Mouse (Mus musculus) embryonic facial prominence, embryonic 11.5 days (tissue): ENCODE data around the gene Hist1h2bh. TPM values are rescaled to one million over a fixed set of nuclear protein-coding genes. Genes with fewer than 3 reads are reported as not detected.

ENCODE experiments used
- ATAC-seq: fragments of 200-750 bp; cut with Nextera tagmentation; replicated peaks from 2 replicates; pipeline ENCODE4 v1.8.0; 2017; ENCODE audit warnings: low read depth; ENCODE audit not compliant: insufficient number of reproducible peaks, low FRiP score, low TSS enrichment
- DNase-seq: peaks from one replicate; pipeline ENCODE4 v3.0.0-alpha.2; 2015; ENCODE audit warnings: low spot score
- H3K27ac ChIP-seq: fragments of 300-500 bp; sonication (generic); replicated peaks from 2 replicates; pipeline ENCODE4 v1.5.1; 2014; ENCODE audit warnings: mild to moderate bottlenecking, low read depth, low read length, control low read depth
- H3K27me3 ChIP-seq: fragments of 300-500 bp; sonication (generic); 2 replicates; pipeline ENCODE4 v1.6.1; 2014; ENCODE audit warnings: mild to moderate bottlenecking, low read length, moderate library complexity, mixed read lengths; ENCODE audit not compliant: control insufficient read depth, insufficient read depth
- H3K36me3 ChIP-seq: fragments of 300-500 bp; sonication (generic); replicated peaks from 2 replicates; pipeline ENCODE4 v1.6.1; 2014; ENCODE audit warnings: low read depth, mild to moderate bottlenecking, low read length, moderate library complexity, mixed read lengths; ENCODE audit not compliant: control insufficient read depth, insufficient read depth
- H3K4me1 ChIP-seq: fragments of 300-500 bp; sonication (generic); 2 replicates; pipeline ENCODE4 v1.6.1; 2014; ENCODE audit warnings: low read length, mixed read lengths; ENCODE audit not compliant: control insufficient read depth, insufficient read depth
- H3K4me2 ChIP-seq: fragments of 300-500 bp; sonication (generic); 2 replicates; pipeline ENCODE4 v1.6.1; 2014; ENCODE audit warnings: low read depth, mild to moderate bottlenecking, control low read depth, low read length, moderate library complexity
- H3K4me3 ChIP-seq: fragments of 300-500 bp; sonication (generic); 2 replicates; pipeline ENCODE4 v1.5.1; 2014; ENCODE audit warnings: low read depth, low read length, control low read depth
- H3K9ac ChIP-seq: fragments of 300-500 bp; sonication (generic); replicated peaks from 2 replicates; pipeline ENCODE4 v1.6.1; 2014; ENCODE audit warnings: mild to moderate bottlenecking, control low read depth, low read length
- H3K9me3 ChIP-seq: fragments of 300-500 bp; sonication (generic); replicated peaks from 2 replicates; pipeline ENCODE4 v1.6.1; 2016; ENCODE audit warnings: mild to moderate bottlenecking, low read length, inconsistent platforms, mixed read lengths; ENCODE audit not compliant: control insufficient read depth
- WGBS: fragments of 180-500 bp; shearing (Covaris S2); extraction: QIAGEN DNeasy Blood & Tissue Kit; methylation state at CpG from one replicate; pipeline ENCODE4 v1.1.7; 2014; 5-methylcytosine and 5-hydroxymethylcytosine counted together
- microRNA-seq: library from miRNA; unstranded; fragments of <30 nt; microRNA quantifications from one replicate; pipeline ENCODE4, GENCODE M21; 2016; ENCODE audit warnings: borderline number of aligned reads
- polyA plus RNA-seq: library from polyadenylated mRNA; unstranded; fragments of >200 nt; fragmentation: Nextera tagmentation; extraction: Ambion mirVana; gene quantifications from 2 replicates; pipeline ENCODE4 v1.2.1, GENCODE M21; 2014

The Hist1h2bh gene
- polyA plus RNA-seq, 1 experiment from 2014 or later: 0.67 TPM

- Histone ChIP-seq H3K36me3 (no peaks in the 10 kb centered on the region), H3K4me1 (no peaks in the 10 kb centered on the region), H3K4me3 (peak overlapping the region; percentile 26), H3K27me3 (no peaks in the 10 kb centered on the region), H3K9ac (no peak overlapping the region), H3K9me3 (no peaks in the 10 kb centered on the region), H3K27ac (no peak overlapping the region), H3K4me2 (peak overlapping the region; percentile 27)
- ATAC-seq (no peak), DNase-seq (peak; percentile 74)
- 1% methylated on average over 19 of the region's 19 CpGs for WGBS
Measured at GRCm38 (mm10) chr13:23497656-23498321, 45.4 kb downstream of the Hist1h2bh start.

DNA sequence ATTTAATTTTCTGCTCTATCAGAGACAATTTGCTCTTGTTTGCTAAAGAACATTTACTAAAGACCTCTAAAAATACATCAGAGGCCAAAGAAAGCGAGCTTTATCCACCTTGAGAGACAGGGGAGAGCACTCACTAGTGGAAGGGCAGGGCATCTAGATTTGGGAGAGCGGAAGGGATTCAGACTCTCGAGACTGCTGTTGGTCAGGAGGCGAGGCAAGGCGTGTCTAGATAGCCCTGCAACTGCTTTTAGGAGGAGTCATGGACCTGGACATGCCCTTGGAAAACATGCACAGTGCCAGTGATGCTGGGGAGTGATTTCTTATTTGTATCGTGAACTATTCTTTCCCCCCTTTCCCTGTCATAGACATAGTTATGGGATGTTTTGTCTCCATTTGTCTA, 47.7 kb downstream of the Hist1h2bh start:
- Histone ChIP-seq H3K27ac (no peak overlapping the region), H3K4me1 (no peaks in the 10 kb centered on the region), H3K9ac (no peak overlapping the region), H3K27me3 (no peaks in the 10 kb centered on the region), H3K4me3 (no peak overlapping the region), H3K36me3 (no peaks in the 10 kb centered on the region), H3K4me2 (no peak overlapping the region), H3K9me3 (no peaks in the 10 kb centered on the region)
- DNase-seq (no peak), ATAC-seq (no peak)
- 77% methylated on average over 6 of the region's 6 CpGs for WGBS

DNA sequence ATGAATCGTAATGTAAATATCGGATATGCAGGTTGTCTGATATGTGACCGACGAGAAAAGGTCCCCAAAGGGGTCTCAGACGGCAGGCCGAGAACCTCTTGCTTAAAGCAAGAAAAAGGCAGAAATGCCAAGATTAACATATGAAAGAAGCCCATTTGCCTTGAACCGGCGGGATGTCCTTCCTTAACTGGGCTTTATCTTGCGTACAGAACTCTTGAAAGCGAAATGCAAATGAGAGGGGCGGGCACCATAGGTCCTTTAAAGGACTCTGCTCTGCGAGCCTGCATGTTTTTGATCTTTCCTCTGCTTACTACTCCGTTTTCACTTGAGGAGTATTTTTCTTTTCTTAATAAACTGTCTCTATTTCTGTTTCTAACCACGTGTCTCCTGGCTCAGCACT, 51.2 kb downstream of the Hist1h2bh start:
- peak overlapping the region; percentile 16; the same call in 1 of the 2 replicates for H3K4me3 ChIP-seq
- WGBS: 8% methylated on average over 14 of the region's 14 CpGs
- H3K36me3 ChIP-seq: no peaks in the 10 kb centered on the region
- no peaks in the 10 kb centered on the region for H3K27me3 ChIP-seq
- no peak for DNase-seq
- H3K27ac ChIP-seq: no peak overlapping the region
- no peak overlapping the region; the same call in 1 of the 2 replicates for H3K4me2 ChIP-seq
- no peak for ATAC-seq
- H3K9ac ChIP-seq: no peak overlapping the region
- H3K4me1 ChIP-seq: no peaks in the 10 kb centered on the region
- H3K9me3 ChIP-seq: no peaks in the 10 kb centered on the region

Small RNA genes within 50 kb of the gene (microRNA-seq; reads per million reads assigned to microRNA genes)
- gene Gm44297 (not detected), gene Gm44359 (not detected), gene Gm44394 (not detected), gene n-TStga1 (1.9 reads per million)

Other genes starting within 250 kb of the Hist1h2bh start
- gene Zfp322a, start 174.2 kb downstream of the Hist1h2bh start, polyA plus RNA-seq: 72.4 and 76.2 TPM in 2 replicates
- gene Abt1, start 119.5 kb downstream of the Hist1h2bh start, polyA plus RNA-seq: 15.0 and 16.2 TPM in 2 replicates
- 0.24 and 0.35 TPM in 2 replicates for gene Btn1a1, start 77.5 kb downstream of the Hist1h2bh start, polyA plus RNA-seq
- gene Btn2a2, start 54.5 kb downstream of the Hist1h2bh start, polyA plus RNA-seq: 1.1 and 1.4 TPM in 2 replicates
- 3.5 and 5.0 TPM in 2 replicates for gene Hist1h4h, start 12.3 kb downstream of the Hist1h2bh start, polyA plus RNA-seq
- 7.8 and 7.9 TPM in 2 replicates for gene Hist1h2af, start 9.5 kb downstream of the Hist1h2bh start, polyA plus RNA-seq
- 6.1 and 7.8 TPM in 2 replicates for gene Hist1h3g, start 8.0 kb downstream of the Hist1h2bh start, polyA plus RNA-seq
- gene Hist1h3f, start 660 bp upstream of the Hist1h2bh start, polyA plus RNA-seq: 1.2 and 1.5 TPM in 2 replicates
- 1.3 TPM in 1 of 2 replicates, not detected in the other for gene Hist1h4f, start 8.3 kb upstream of the Hist1h2bh start, polyA plus RNA-seq
- gene Hist1h1d, start 9.9 kb upstream of the Hist1h2bh start, polyA plus RNA-seq: 0.53 and 0.71 TPM in 2 replicates
- 9.0 and 12.1 TPM in 2 replicates for gene Hist1h3e, start 19.0 kb upstream of the Hist1h2bh start, polyA plus RNA-seq
- 78.4 and 99.4 TPM in 2 replicates for gene Hist1h2ae, start 27.8 kb upstream of the Hist1h2bh start, polyA plus RNA-seq
- gene Hist1h2bg, start 28.0 kb upstream of the Hist1h2bh start, polyA plus RNA-seq: 8.4 and 8.6 TPM in 2 replicates
- 4.1 and 4.9 TPM in 2 replicates for gene Hist1h2bf, start 30.8 kb upstream of the Hist1h2bh start, polyA plus RNA-seq
- gene Hist1h2ad, start 31.0 kb upstream of the Hist1h2bh start, polyA plus RNA-seq: 2.1 and 3.8 TPM in 2 replicates
- gene Hist1h3d, start 32.4 kb upstream of the Hist1h2bh start, polyA plus RNA-seq: 10.2 and 11.3 TPM in 2 replicates
- gene Hist1h4d, start 38.2 kb upstream of the Hist1h2bh start, polyA plus RNA-seq: 115 and 122 TPM in 2 replicates
- 2.1 and 3.1 TPM in 2 replicates for gene Hist1h2be, start 77.7 kb upstream of the Hist1h2bh start, polyA plus RNA-seq
- gene Hist1h1e, start 79.2 kb upstream of the Hist1h2bh start, polyA plus RNA-seq: 23.0 and 24.4 TPM in 2 replicates
- 1.4 and 2.2 TPM in 2 replicates for gene Hist1h2ac, start 140.6 kb upstream of the Hist1h2bh start, polyA plus RNA-seq
- gene Hist1h2bc, start 140.8 kb upstream of the Hist1h2bh start, polyA plus RNA-seq: 25.1 and 27.3 TPM in 2 replicates
- gene Hist1h1t, start 152.4 kb upstream of the Hist1h2bh start, polyA plus RNA-seq: not detected in 2 replicates
- gene Hist1h4c, start 155.1 kb upstream of the Hist1h2bh start, polyA plus RNA-seq: 6.1 TPM in 2 replicates
- 4.3 and 4.6 TPM in 2 replicates for gene Hfe, start 167.5 kb upstream of the Hist1h2bh start, polyA plus RNA-seq
- 18.8 and 19.7 TPM in 2 replicates for gene Hist1h1c, start 195.4 kb upstream of the Hist1h2bh start, polyA plus RNA-seq
- gene Hist1h3c, start 202.2 kb upstream of the Hist1h2bh start, polyA plus RNA-seq: 15.5 and 18.1 TPM in 2 replicates
- gene Hist1h2bb, start 203.3 kb upstream of the Hist1h2bh start, polyA plus RNA-seq: 2.6 and 2.9 TPM in 2 replicates
- gene Hist1h2ab, start 207.7 kb upstream of the Hist1h2bh start, polyA plus RNA-seq: 48.1 and 54.7 TPM in 2 replicates
- 8.3 and 10.5 TPM in 2 replicates for gene Hist1h3b, start 208.9 kb upstream of the Hist1h2bh start, polyA plus RNA-seq
- gene Hist1h4b, start 213.6 kb upstream of the Hist1h2bh start, polyA plus RNA-seq: 7.4 and 10.1 TPM in 2 replicates
- not detected in 2 replicates for gene Hist1h4a, start 217.8 kb upstream of the Hist1h2bh start, polyA plus RNA-seq
- 4.0 and 4.3 TPM in 2 replicates for gene Hist1h3a, start 219.0 kb upstream of the Hist1h2bh start, polyA plus RNA-seq
- 4.5 and 5.0 TPM in 2 replicates for gene Hist1h1a, start 220.3 kb upstream of the Hist1h2bh start, polyA plus RNA-seq
- gene Trim38, start 226.5 kb upstream of the Hist1h2bh start, polyA plus RNA-seq: 0.18 TPM in 1 of 2 replicates, not detected in the other